8 mouse cellular contexts compared by ENCODE assay signal in genomic region chr14:118938551-118938950, GRCm38 (mm10). TPM values are rescaled to one million over a fixed set of nuclear protein-coding genes. Genes with fewer than 3 reads are reported as not detected.
A peak's percentile ranks its signal among the peaks of the same experiment; 100 is the strongest.
DNase-seq lines count a peak whose midpoint lies in the region; ATAC-seq lines count a peak whose summit lies in the region.

No protein-coding gene starts in this region.

- peak overlapping the region; percentile 99 for H3K4me3 ChIP-seq in forebrain, embryonic 10.5 days
- peak overlapping the region; percentile 99 for H3K4me3 ChIP-seq in intestine, embryonic 15.5 days (replicated peaks)

- peak; percentile 20 for DNase-seq in thymus, postnatal 0 days (ENCODE audit: low spot score)
- DNase-seq in thymus, adult 18-20 months = no peak
- no peak for DNase-seq in forebrain, embryonic 10.5 days (ENCODE audit: extremely low spot score, low spot score)
- peak; percentile 52 for DNase-seq in lung, postnatal 10 days
- no peak for DNase-seq in urinary bladder, postnatal 10 days (ENCODE audit: low spot score)
- DNase-seq in urinary bladder, adult 2 months (ENCODE audit: low spot score) = no peak
- no peak for DNase-seq in layer of hippocampus, adult 9-11 months

- no peaks in the 10 kb centered on the region for H3K36me3 ChIP-seq in forebrain, embryonic 10.5 days (replicated peaks)
- H3K36me3 ChIP-seq in intestine, embryonic 15.5 days = no peaks in the 10 kb centered on the region

- ATAC-seq in intestine, embryonic 15.5 days = no peak

- peak overlapping the region; percentile 65 for H3K4me2 ChIP-seq in intestine, embryonic 15.5 days (replicated peaks)

- peaks cover 20% of the 10 kb centered on the region for H3K27me3 ChIP-seq in forebrain, embryonic 10.5 days (ENCODE audit: poor library complexity, severe bottlenecking)
- H3K27me3 ChIP-seq in intestine, embryonic 15.5 days (replicated peaks) = no peaks in the 10 kb centered on the region

- H3K9me3 ChIP-seq in forebrain, embryonic 10.5 days = no peaks in the 10 kb centered on the region
- H3K9me3 ChIP-seq in intestine, embryonic 15.5 days = no peaks in the 10 kb centered on the region

- 1% methylated on average over 7 of the region's 7 CpGs for WGBS in forebrain, embryonic 10.5 days
- 3% methylated on average over 7 of the region's 7 CpGs for WGBS in intestine, embryonic 15.5 days

- peak overlapping the region; percentile 98 for H3K9ac ChIP-seq in intestine, embryonic 15.5 days

- H3K4me1 ChIP-seq in forebrain, embryonic 10.5 days = peaks cover 40% of the 10 kb centered on the region
- 0 out of 2 replicates have a peak, but pooled peaks cover 10% of the 10 kb centered on the region for H3K4me1 ChIP-seq in intestine, embryonic 15.5 days (replicated peaks)

- H3K27ac ChIP-seq in forebrain, embryonic 10.5 days = peak overlapping the region; percentile 96
- peak overlapping the region; percentile 94 for H3K27ac ChIP-seq in intestine, embryonic 15.5 days

RNA-seq across cellular contexts. Expression of gene Dnajc3, which starts 0.8 kb away (rescaled TPM):
- 70.1 and 70.8 TPM in 2 replicates for polyA plus RNA-seq in thymus, postnatal 0 days (2015; fragmentation: Nextera tagmentation; extraction: Ambion mirVana)
- polyA plus RNA-seq in forebrain, embryonic 10.5 days (2016; fragmentation: Nextera tagmentation; extraction: Ambion mirVana) = 28.4 and 32.2 TPM in 2 replicates
- polyA plus RNA-seq in intestine, embryonic 15.5 days (2015; fragmentation: Nextera tagmentation; extraction: Ambion mirVana) = 48.4 and 57.0 TPM in 2 replicates
- 35.5 and 36.1 TPM in 2 replicates for polyA plus RNA-seq in urinary bladder, adult 2 months (2012; rRNA removed)

RNA-seq across cellular contexts. Expression of gene Dzip1, which starts 13.3 kb away (rescaled TPM):
- 17.6 and 23.6 TPM in 2 replicates for polyA plus RNA-seq in thymus, postnatal 0 days (2015; fragmentation: Nextera tagmentation; extraction: Ambion mirVana)
- 13.0 and 13.9 TPM in 2 replicates for polyA plus RNA-seq in forebrain, embryonic 10.5 days (2016; fragmentation: Nextera tagmentation; extraction: Ambion mirVana)
- 10.2 and 10.9 TPM in 2 replicates for polyA plus RNA-seq in intestine, embryonic 15.5 days (2015; fragmentation: Nextera tagmentation; extraction: Ambion mirVana)
- polyA plus RNA-seq in urinary bladder, adult 2 months (2012; rRNA removed) = 21.5 and 26.5 TPM in 2 replicates

Comparison
In these comparisons a context has a peak if more than half of its experiments do, and no peak if none do; other contexts are left out.
1. DNase-seq: peak in thymus, postnatal 0 days (single experiment) and lung, postnatal 10 days (single experiment); none in thymus, adult 18-20 months (0 of 2), forebrain, embryonic 10.5 days (single experiment), urinary bladder, postnatal 10 days (single experiment), urinary bladder, adult 2 months (single experiment) and layer of hippocampus, adult 9-11 months (single experiment).